Mouse (Mus musculus) CH12.LX (cell line): ENCODE data around the gene Ints5.

ENCODE experiments used
- CTCF ChIP-seq, 2 experiments: IDR thresholded peaks in 1 of 2; conservative IDR thresholded peaks in 1 of 2; 2 replicates each; pipeline ENCODE4 v1.5.1; 2011 to 2012; ENCODE audit warnings: low read depth in 2 of 2, low read length in 2 of 2, improper control_type of control experiment in 1 of 2, inconsistent platforms in 1 of 2, mild to moderate bottlenecking in 1 of 2, moderate library complexity in 1 of 2
- EP300 ChIP-seq: IDR thresholded peaks from 2 replicates; pipeline ENCODE4 v1.6.1; 2011; ENCODE audit warnings: low read length, improper control_type of control experiment
- POLR2A ChIP-seq: IDR thresholded peaks from 2 replicates; pipeline ENCODE4 v1.6.1; 2011; ENCODE audit warnings: low read depth, mild to moderate bottlenecking, improper control_type of control experiment, low read length
- UBTF ChIP-seq: IDR thresholded peaks from 2 replicates; pipeline ENCODE4 v1.6.1; 2012; ENCODE audit warnings: low read depth, mild to moderate bottlenecking, inconsistent platforms, low read length, improper control_type of control experiment, moderate library complexity

GRCm38 (mm10) chr19:8944750-8945149, 51.9 kb downstream of the Ints5 start:
- no peak for TF ChIP-seq CTCF (conservative IDR thresholded peaks at IDR 0.05 in 1 of 2, IDR thresholded peaks at IDR 0.05 in 1 of 2; ENCODE audit: low read depth in 2 of 2, low read length in 2 of 2)
- no peak for TF ChIP-seq POLR2A
- no peak for TF ChIP-seq UBTF
- TF ChIP-seq EP300, result no peak
